In genomic region chr6:114275800-114276199, GRCm38 (mm10) we compare ENCODE assay signal across 28 mouse cellular contexts. TPM values are rescaled to one million over a fixed set of nuclear protein-coding genes. Genes with fewer than 3 reads are reported as not detected.
DNase-seq lines count a peak whose midpoint lies in the region; ATAC-seq and TF ChIP-seq lines count a peak whose summit lies in the region.
"Had no signal": no experiment of that assay in that cellular context is flagged by ENCODE, and none has a peak within 500 bp of the region (broad histone marks: within the 10 kb centered on the region; RNA-seq: fewer than 3 reads in every experiment).

No protein-coding gene starts in this region.

- H3K27me3 ChIP-seq in heart, postnatal 0 days (ENCODE audit: control insufficient read depth, insufficient read depth, low read length) = peaks cover 48% of the 10 kb centered on the region
- peaks cover 69% of the 10 kb centered on the region for H3K27me3 ChIP-seq in heart, embryonic 12.5 days (replicated peaks)
- H3K27me3 ChIP-seq in limb, embryonic 11.5 days (ENCODE audit: control insufficient read depth, insufficient read depth, low read length) = no peaks in the 10 kb centered on the region
- H3K27me3 ChIP-seq in limb, embryonic 10.5 days (ENCODE audit: low read depth, poor library complexity, severe bottlenecking) = peaks cover 69% of the 10 kb centered on the region
- H3K27me3 ChIP-seq in E14TG2a.4 (ENCODE audit: insufficient read depth, low read length) = peaks cover 71% of the 10 kb centered on the region

- TF ChIP-seq CTCF in heart, postnatal 0 days (IDR thresholded peaks at IDR 0.05; ENCODE audit: low read depth) = peak; percentile 11; the same call in 1 of the 2 replicates
- TF ChIP-seq CTCF in E14TG2a.4 (conservative IDR thresholded peaks at IDR 0.05; ENCODE audit: low read length) = peak; percentile 35

- 57% methylated on average over 8 of the region's 8 CpGs for WGBS in heart, postnatal 0 days
- WGBS in heart, embryonic 12.5 days = 61% methylated on average over 8 of the region's 8 CpGs
- 58% methylated on average over 8 of the region's 8 CpGs for WGBS in limb, embryonic 11.5 days
- 59% methylated on average over 8 of the region's 8 CpGs for WGBS in limb, embryonic 10.5 days

- H3K27ac ChIP-seq in heart, postnatal 0 days (ENCODE audit: low read depth) = no peak overlapping the region
- no peak overlapping the region for H3K27ac ChIP-seq in heart, embryonic 12.5 days (ENCODE audit: poor library complexity, severe bottlenecking)
- no peak overlapping the region for H3K27ac ChIP-seq in limb, embryonic 11.5 days (replicated peaks; ENCODE audit: low read depth, low read length)
- H3K27ac ChIP-seq in limb, embryonic 10.5 days = no peak overlapping the region
- H3K27ac ChIP-seq: hindbrain, embryonic 12.5 days; lung, embryonic 15.5 days; macrophage had no signal

- DNase-seq in heart, postnatal 0 days (ENCODE audit: low spot score) = no peak
- peak; percentile 27 for DNase-seq in limb, embryonic 11.5 days (ENCODE audit: low spot score)
- DNase-seq in limb, embryonic 10.5 days (ENCODE audit: low spot score) = no peak
- peak; percentile 30 for DNase-seq in R1 (ENCODE audit: low read depth, low spot score)
- DNase-seq in thymus, postnatal 4 days = no peak
- no peak for DNase-seq in urinary bladder, postnatal 36 days (ENCODE audit: low spot score in 2 of 2)
- DNase-seq: adrenal gland, postnatal 14 days; B cell, adult 2 months; cerebellum, adult 11 months; cerebellum, postnatal 14 days; heart, postnatal 14 days; kidney, adult 8-10 months; kidney, postnatal 25 days; right cerebral cortex, adult 18-20 months; right cerebral cortex, postnatal 4 days had no signal

- H3K4me2 ChIP-seq in heart, postnatal 0 days (ENCODE audit: low read depth, low read length) = no peak overlapping the region
- H3K4me2 ChIP-seq in heart, embryonic 12.5 days = no peak overlapping the region
- no peak overlapping the region for H3K4me2 ChIP-seq in limb, embryonic 11.5 days (ENCODE audit: low read depth, severe bottlenecking)
- H3K4me2 ChIP-seq: forebrain, embryonic 13.5 days; heart, embryonic 11.5 days; hindbrain, embryonic 12.5 days; lung, embryonic 15.5 days; neural tube, embryonic 15.5 days had no signal

- no peak for TF ChIP-seq EP300 in heart, postnatal 0 days (IDR thresholded peaks at IDR 0.05; ENCODE audit: low read depth)

- H3K4me1 ChIP-seq in heart, postnatal 0 days (ENCODE audit: control insufficient read depth, insufficient read depth) = peaks cover 10% of the 10 kb centered on the region
- peaks cover 6% of the 10 kb centered on the region for H3K4me1 ChIP-seq in heart, embryonic 12.5 days (replicated peaks)
- H3K4me1 ChIP-seq in limb, embryonic 11.5 days (ENCODE audit: control insufficient read depth, insufficient read depth, low read length) = no peaks in the 10 kb centered on the region
- no peaks in the 10 kb centered on the region for H3K4me1 ChIP-seq in limb, embryonic 10.5 days
- no peaks in the 10 kb centered on the region; the same call in 1 of the 2 replicates for H3K4me1 ChIP-seq in E14TG2a.4 (replicated peaks; ENCODE audit: low read depth, low read length)

- H3K9ac ChIP-seq in heart, postnatal 0 days (replicated peaks; ENCODE audit: low read depth, low read length) = no peak overlapping the region
- no peak overlapping the region for H3K9ac ChIP-seq in heart, embryonic 12.5 days
- no peak overlapping the region for H3K9ac ChIP-seq in limb, embryonic 11.5 days (ENCODE audit: low read length)
- H3K9ac ChIP-seq: forebrain, embryonic 13.5 days; hindbrain, embryonic 12.5 days; lung, embryonic 15.5 days; neural tube, embryonic 15.5 days had no signal

- H3K4me3 ChIP-seq in heart, postnatal 0 days (ENCODE audit: low read depth, low read length) = no peak overlapping the region
- no peak overlapping the region for H3K4me3 ChIP-seq in heart, embryonic 12.5 days
- H3K4me3 ChIP-seq in limb, embryonic 11.5 days (ENCODE audit: low read depth, low read length) = no peak overlapping the region
- no peak overlapping the region for H3K4me3 ChIP-seq in limb, embryonic 10.5 days
- no peak overlapping the region for H3K4me3 ChIP-seq in E14TG2a.4 (replicated peaks; ENCODE audit: low read length)
- H3K4me3 ChIP-seq: forebrain, embryonic 13.5 days; hindbrain, embryonic 12.5 days; lung, embryonic 15.5 days; neural tube, embryonic 15.5 days had no signal

- H3K9me3 ChIP-seq in heart, postnatal 0 days (replicated peaks; ENCODE audit: control insufficient read depth, low read length) = no peaks in the 10 kb centered on the region
- H3K9me3 ChIP-seq in heart, embryonic 12.5 days (replicated peaks) = no peaks in the 10 kb centered on the region; the same call in 1 of the 2 replicates
- H3K9me3 ChIP-seq in limb, embryonic 11.5 days (ENCODE audit: control insufficient read depth, low read length) = no peaks in the 10 kb centered on the region
- no peaks in the 10 kb centered on the region for H3K9me3 ChIP-seq in limb, embryonic 10.5 days (replicated peaks)
- no peaks in the 10 kb centered on the region for H3K9me3 ChIP-seq in E14TG2a.4 (ENCODE audit: low read length)
- H3K9me3 ChIP-seq: forebrain, embryonic 13.5 days; hindbrain, embryonic 12.5 days; lung, embryonic 15.5 days; neural tube, embryonic 15.5 days had no signal

- H3K36me3 ChIP-seq in heart, postnatal 0 days (replicated peaks; ENCODE audit: control insufficient read depth, insufficient read depth, low read length) = no peaks in the 10 kb centered on the region
- H3K36me3 ChIP-seq in heart, embryonic 12.5 days = no peaks in the 10 kb centered on the region
- no peaks in the 10 kb centered on the region for H3K36me3 ChIP-seq in limb, embryonic 11.5 days (ENCODE audit: control insufficient read depth, insufficient read depth, low read length)
- H3K36me3 ChIP-seq in limb, embryonic 10.5 days = no peaks in the 10 kb centered on the region
- no peaks in the 10 kb centered on the region for H3K36me3 ChIP-seq in E14TG2a.4 (ENCODE audit: insufficient read depth, low read length)
- H3K36me3 ChIP-seq: hindbrain, embryonic 12.5 days; lung, embryonic 15.5 days; neural tube, embryonic 15.5 days had no signal

- no peak for ATAC-seq in heart, postnatal 0 days (ENCODE audit: insufficient read depth, low read depth)
- ATAC-seq in heart, embryonic 12.5 days (ENCODE audit: insufficient number of reproducible peaks, low FRiP score) = no peak
- no peak for ATAC-seq in limb, embryonic 11.5 days (ENCODE audit: insufficient number of reproducible peaks, low FRiP score, low TSS enrichment, low read depth)
- ATAC-seq: forebrain, embryonic 13.5 days; inflammation-experienced regulatory T-cells, adult 6 months; midbrain, embryonic 16.5 days had no signal

RNA-seq across cellular contexts. Expression of gene Slc6a1, which starts 6.6 kb away (rescaled TPM):
- total RNA-seq in heart, postnatal 0 days (2014; rRNA removed; ENCODE audit: low replicate concordance) = 0.27 and 0.34 TPM in 2 replicates
- polyA plus RNA-seq in heart, postnatal 0 days (2015; fragmentation: Nextera tagmentation; extraction: Ambion mirVana) = 0.05 TPM in 1 of 2 replicates, not detected in the other
- 0.05 and 0.17 TPM in 2 replicates for polyA plus RNA-seq in heart, embryonic 12.5 days (2016; fragmentation: Nextera tagmentation; extraction: Ambion mirVana)
- polyA plus RNA-seq in limb, embryonic 11.5 days (2014; fragmentation: Nextera tagmentation; extraction: Ambion mirVana) = 0.03 TPM in 1 of 2 replicates, not detected in the other
- not detected in 2 replicates for polyA plus RNA-seq in limb, embryonic 10.5 days (2016; fragmentation: Nextera tagmentation; extraction: Ambion mirVana)
- total RNA-seq: adrenal gland, postnatal 14 days; granulocyte monocyte progenitor cell, adult 5-6 weeks; liver, adult 2 months had no signal
- polyA plus RNA-seq: macrophage; stomach, embryonic 16.5 days had no signal

Comparison
In these comparisons a context has a peak if more than half of its experiments do, and no peak if none do; other contexts are left out.
1. DNase-seq: peak in limb, embryonic 11.5 days (single experiment) and R1 (single experiment); none in heart, postnatal 0 days (single experiment), limb, embryonic 10.5 days (single experiment), thymus, postnatal 4 days (single experiment) and urinary bladder, postnatal 36 days (0 of 2).